Mouse (Mus musculus) forebrain, embryonic 11.5 days (tissue): ENCODE results near the gene Lrrc7. TPM values are rescaled to one million over a fixed set of nuclear protein-coding genes. Genes with fewer than 3 reads are reported as not detected.

Experiments
- ATAC-seq: fragments of 200-750 bp; cut with Nextera tagmentation; replicated peaks from 2 replicates; pipeline ENCODE4 v1.8.0; 2017; ENCODE audit warnings: moderate TSS enrichment; ENCODE audit not compliant: low FRiP score
- DNase-seq: peaks from one replicate; pipeline ENCODE4 v3.0.0-alpha.2; 2017; ENCODE audit warnings: low spot score
- H3K27ac ChIP-seq: fragments of 300-500 bp; sonication (generic); 2 replicates; pipeline ENCODE4 v1.5.1; 2014; ENCODE audit warnings: low read depth, low read length
- H3K27me3 ChIP-seq: fragments of 300-500 bp; sonication (generic); 2 replicates; pipeline ENCODE4 v1.6.1; 2014; ENCODE audit warnings: mild to moderate bottlenecking, low read length, mixed read lengths; ENCODE audit not compliant: control insufficient read depth, insufficient read depth
- H3K36me3 ChIP-seq: fragments of 300-500 bp; sonication (generic); 2 replicates; pipeline ENCODE4 v1.6.1; 2014; ENCODE audit warnings: mild to moderate bottlenecking, low read length, moderate library complexity, mixed read lengths; ENCODE audit not compliant: control insufficient read depth, insufficient read depth
- H3K4me1 ChIP-seq: fragments of 300-500 bp; sonication (generic); replicated peaks from 2 replicates; pipeline ENCODE4 v1.6.1; 2014; ENCODE audit warnings: low read length, mixed read lengths; ENCODE audit not compliant: control insufficient read depth, insufficient read depth
- H3K4me2 ChIP-seq: fragments of 300-500 bp; sonication (generic); 2 replicates; pipeline ENCODE4 v1.6.1; 2014; ENCODE audit warnings: low read depth, mild to moderate bottlenecking, low read length, moderate library complexity, mixed read lengths; ENCODE audit not compliant: severe bottlenecking
- H3K4me3 ChIP-seq: fragments of 300-500 bp; sonication (generic); 2 replicates; pipeline ENCODE4 v1.5.1; 2014; ENCODE audit warnings: low read depth, low read length
- H3K9ac ChIP-seq: fragments of 300-500 bp; sonication (generic); 2 replicates; pipeline ENCODE4 v1.6.1; 2014; ENCODE audit warnings: low read length
- H3K9me3 ChIP-seq: fragments of 300-500 bp; sonication (generic); 2 replicates; pipeline ENCODE4 v1.6.1; 2016; ENCODE audit warnings: low read length, mixed read lengths; ENCODE audit not compliant: control insufficient read depth
- WGBS: fragments of 180-500 bp; shearing (Covaris S2); extraction: QIAGEN DNeasy Blood & Tissue Kit; methylation state at CpG from one replicate; pipeline ENCODE4 v1.1.7; 2014; 5-methylcytosine and 5-hydroxymethylcytosine counted together
- polyA plus RNA-seq: library from polyadenylated mRNA; unstranded; fragments of >200 nt; fragmentation: Nextera tagmentation; extraction: Ambion mirVana; gene quantifications from 2 replicates; pipeline ENCODE4 v1.2.1, GENCODE M21; 2014

The Lrrc7 gene
- 2.6 and 3.2 TPM in 2 replicates for polyA plus RNA-seq

DNA sequence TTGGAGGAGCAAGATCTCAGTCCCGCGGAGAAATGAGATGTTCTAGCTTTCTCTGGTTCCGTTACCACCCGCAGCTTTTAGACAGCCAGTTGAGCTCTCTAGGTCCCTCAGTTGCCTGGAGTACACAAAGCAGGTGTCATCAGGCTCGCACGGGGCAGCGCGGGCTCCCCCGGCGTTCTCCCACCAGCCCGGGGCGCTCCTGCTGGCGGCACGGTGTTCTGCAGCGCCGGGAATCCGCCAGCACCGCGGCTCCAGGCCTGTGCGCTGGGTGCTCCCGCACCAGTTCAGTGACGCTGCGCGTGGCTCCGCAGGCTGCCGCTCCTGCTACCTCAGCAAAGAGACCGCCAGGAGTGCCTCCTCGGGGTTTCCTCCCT lies at the start of gene Lrrc7:
Lrrc7 (minus strand) TSS at position 235 of the 374 bp plus-strand sequence.
- H3K9ac ChIP-seq, result peak within 1 kb of the TSS; percentile 78
- H3K4me3 ChIP-seq, result peak within 1 kb of the TSS; percentile 65
- ATAC-seq (peak; percentile 92), DNase-seq (peak; percentile 89)
- H3K27me3 ChIP-seq, result peaks cover 9% of the 10 kb centered on the region
- under 1% methylated on average over 28 of the region's 28 CpGs for WGBS
- peak within 1 kb of the TSS; percentile 3; the same call in 1 of the 2 replicates for H3K27ac ChIP-seq
- H3K4me2 ChIP-seq, result peak within 1 kb of the TSS; percentile 97
- 0 out of 2 replicates have a peak, but pooled peaks cover 4% of the 10 kb centered on the region for H3K4me1 ChIP-seq
- H3K36me3 ChIP-seq, result no peaks in the 10 kb centered on the region
- no peaks in the 10 kb centered on the region for H3K9me3 ChIP-seq

- WGBS, result 34% methylated on average over 1 of the region's 1 CpGs
- no peaks in the 10 kb centered on the region for H3K4me1 ChIP-seq
- no peak for ATAC-seq
- DNase-seq, result no peak
- H3K27me3 ChIP-seq, result no peaks in the 10 kb centered on the region
- no peak overlapping the region for H3K4me3 ChIP-seq
- H3K36me3 ChIP-seq, result no peaks in the 10 kb centered on the region
- H3K9ac ChIP-seq, result no peak overlapping the region
- no peaks in the 10 kb centered on the region for H3K9me3 ChIP-seq
- H3K27ac ChIP-seq, result no peak overlapping the region
- no peak overlapping the region for H3K4me2 ChIP-seq
Observed at GRCm38 (mm10) chr3:158607065-158607464, 45.0 kb upstream of the Lrrc7 start.

DNA sequence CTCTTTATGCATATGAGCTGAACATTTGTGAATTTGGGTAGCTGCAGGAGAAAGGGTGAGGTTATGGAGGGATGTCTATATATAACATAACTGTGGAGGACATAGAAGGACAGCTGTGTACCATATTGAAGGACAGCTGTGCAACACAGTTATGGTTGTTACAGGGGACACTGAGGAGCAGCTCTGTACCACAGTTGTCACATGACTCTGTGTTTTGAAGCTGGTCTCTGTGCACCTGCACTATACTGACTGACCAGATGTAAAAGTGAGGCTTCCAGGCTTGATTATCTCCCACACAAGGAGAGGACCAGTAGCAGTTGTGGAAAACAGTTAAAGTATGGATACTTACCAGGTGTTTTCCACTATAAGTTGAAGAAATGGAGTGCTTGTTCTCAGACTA lies 43.3 kb upstream of the Lrrc7 start:
- Histone ChIP-seq H3K4me2 (no peak overlapping the region), H3K27me3 (no peaks in the 10 kb centered on the region), H3K9ac (no peak overlapping the region), H3K27ac (no peak overlapping the region), H3K36me3 (no peaks in the 10 kb centered on the region), H3K4me3 (no peak overlapping the region), H3K4me1 (no peaks in the 10 kb centered on the region), H3K9me3 (no peaks in the 10 kb centered on the region)
- DNase-seq (no peak), ATAC-seq (no peak)

DNA sequence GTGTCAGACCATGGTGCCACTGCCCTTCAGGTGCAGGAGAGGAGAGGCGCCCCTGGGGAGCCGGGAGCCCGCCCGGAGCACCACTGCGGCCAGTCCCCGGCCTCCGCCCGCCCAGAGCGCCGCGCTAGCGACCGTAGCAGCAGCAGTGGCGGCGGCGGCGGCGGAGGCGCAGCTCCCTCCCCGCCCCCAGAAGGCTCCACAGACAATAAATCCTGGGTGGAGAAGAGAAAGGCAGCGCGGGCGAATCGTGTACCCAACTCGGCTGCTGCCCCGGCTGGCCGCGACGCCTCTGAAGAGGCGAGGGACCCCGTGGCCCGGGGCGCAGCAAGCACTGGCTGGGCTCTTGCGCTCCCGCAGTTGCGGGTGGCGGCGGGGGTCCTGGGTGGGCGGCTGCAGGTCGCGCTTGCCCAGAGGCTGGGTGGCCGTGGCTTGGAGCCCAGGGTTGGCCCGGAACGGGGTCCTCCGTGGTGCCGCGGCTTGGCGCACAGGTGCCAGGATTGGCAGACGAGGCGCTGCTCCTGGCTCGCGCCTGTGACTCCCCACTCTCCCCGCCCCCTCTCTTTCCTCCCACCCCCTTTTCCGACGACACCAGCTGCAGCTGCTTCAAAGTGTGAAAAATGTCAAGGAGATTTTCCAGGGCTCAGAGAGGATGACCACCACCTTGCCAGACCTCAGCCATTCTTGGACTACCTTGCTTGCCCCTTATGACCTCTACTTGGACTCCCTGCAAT lies 600 bp downstream of the Lrrc7 start:
- peak; percentile 75 for ATAC-seq
- peaks cover 9% of the 10 kb centered on the region for H3K27me3 ChIP-seq
- H3K27ac ChIP-seq, result peak overlapping the region; percentile 3; the same call in 1 of the 2 replicates
- peak; percentile 79 for DNase-seq
- no peaks in the 10 kb centered on the region for H3K9me3 ChIP-seq
- H3K9ac ChIP-seq, result peak overlapping the region; percentile 78
- 0% methylated on average over 41 of the region's 55 CpGs for WGBS
- H3K4me3 ChIP-seq, result peak overlapping the region; percentile 65
- peak overlapping the region; percentile 97 for H3K4me2 ChIP-seq
- H3K4me1 ChIP-seq, result 0 out of 2 replicates have a peak, but pooled peaks cover 4% of the 10 kb centered on the region
- no peaks in the 10 kb centered on the region for H3K36me3 ChIP-seq

- Histone ChIP-seq H3K4me2 (peak overlapping the region; percentile 97), H3K27me3 (peaks cover 9% of the 10 kb centered on the region), H3K9me3 (no peaks in the 10 kb centered on the region), H3K9ac (peak overlapping the region; percentile 78), H3K27ac (peak overlapping the region; percentile 3; the same call in 1 of the 2 replicates), H3K4me1 (0 out of 2 replicates have a peak, but pooled peaks cover 4% of the 10 kb centered on the region), H3K4me3 (peak overlapping the region; percentile 65), H3K36me3 (no peaks in the 10 kb centered on the region)
- peak; percentile 74 for DNase-seq
- WGBS, result under 1% methylated on average over 15 of the region's 16 CpGs
- peak; percentile 23 for ATAC-seq
Observed at GRCm38 (mm10) chr3:158560891-158561255, 1.1 kb downstream of the Lrrc7 start.

GRCm38 (mm10) chr3:158559691-158560650 lies 2.0 kb downstream of the Lrrc7 start:
- Histone ChIP-seq H3K4me2 (peak overlapping the region; percentile 97), H3K36me3 (no peaks in the 10 kb centered on the region), H3K9me3 (no peaks in the 10 kb centered on the region), H3K27ac (no peak overlapping the region), H3K4me1 (0 out of 2 replicates have a peak, but pooled peaks cover 4% of the 10 kb centered on the region), H3K27me3 (peaks cover 9% of the 10 kb centered on the region), H3K9ac (peak overlapping the region; percentile 7; the same call in 1 of the 2 replicates), H3K4me3 (peak overlapping the region; percentile 65)
- 5% methylated on average over 18 of the region's 18 CpGs for WGBS
- DNase-seq (peak; percentile 58), ATAC-seq (peak; percentile 17; the same call in 1 of the 2 replicates)

- 22% methylated on average over 5 of the region's 5 CpGs for WGBS
- H3K27me3 ChIP-seq, result peaks cover 9% of the 10 kb centered on the region
- peak overlapping the region; percentile 97 for H3K4me2 ChIP-seq
- H3K4me3 ChIP-seq, result peak overlapping the region; percentile 65
- H3K27ac ChIP-seq, result no peak overlapping the region
- ATAC-seq (no peak), DNase-seq (no peak)
- no peaks in the 10 kb centered on the region for H3K9me3 ChIP-seq
- no peak overlapping the region for H3K9ac ChIP-seq
- no peaks in the 10 kb centered on the region for H3K36me3 ChIP-seq
- H3K4me1 ChIP-seq, result 0 out of 2 replicates have a peak, but pooled peaks cover 4% of the 10 kb centered on the region
Observed at GRCm38 (mm10) chr3:158559131-158559658, 2.8 kb downstream of the Lrrc7 start.

- Histone ChIP-seq H3K4me3 (no peak overlapping the region), H3K4me1 (0 out of 2 replicates have a peak, but pooled peaks cover 4% of the 10 kb centered on the region), H3K27ac (no peak overlapping the region), H3K9me3 (no peaks in the 10 kb centered on the region), H3K9ac (no peak overlapping the region), H3K4me2 (no peak overlapping the region), H3K27me3 (peaks cover 9% of the 10 kb centered on the region), H3K36me3 (no peaks in the 10 kb centered on the region)
- DNase-seq (no peak), ATAC-seq (no peak)
Observed at GRCm38 (mm10) chr3:158558631-158559030, 3.4 kb downstream of the Lrrc7 start.
